Mouse (Mus musculus) T-helper 17 cell (primary cell): ENCODE measurements at regions not wholly inside any gene's neighbourhood (a gene's known extent, or its start where the extent isn't known, plus 50 kb on each side); places are given as distances from the start of the nearest gene placed in this dataset.

Experiments used
- in situ Hi-C, 2 experiments: fragments of 300-600 bp; cut with MboI, MseI; formaldehyde crosslinking; loops; 1 replicate in 1 of 2; 2 replicates in 1 of 2; pipeline ENCODE4 v1.15.1; 2025; ENCODE audit warnings: high pct_unique_total_duplicates in 2 of 2

GRCm38 (mm10) chr12:98337644-98338043 is 69.2 kb downstream of the Gpr65 start:
- in situ Hi-C loops: no loop called here

DNA sequence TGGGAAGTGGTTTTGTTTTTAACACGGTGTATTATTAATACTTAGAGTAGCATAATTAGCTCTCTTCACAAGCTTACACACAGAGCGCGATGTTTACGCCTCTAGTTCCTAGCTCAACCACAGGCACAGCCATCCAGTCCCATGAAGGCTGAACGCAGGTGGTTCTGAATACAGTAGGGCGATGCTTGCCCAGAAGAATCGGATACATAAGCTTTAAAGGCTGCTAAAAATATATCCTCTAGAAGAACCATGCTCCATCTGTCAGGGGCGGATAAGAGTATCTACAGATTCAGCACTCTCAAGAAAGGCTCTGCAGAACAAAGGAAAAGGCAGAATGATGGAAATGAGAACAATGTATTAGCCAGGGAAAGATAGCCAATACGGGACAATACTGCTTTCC is 71.1 kb downstream of the Gpr65 start:
- in situ Hi-C loops: no loop called here

- in situ Hi-C loops: no loop called here
These were observed 73.7 kb downstream of the Gpr65 start for GRCm38 (mm10) chr12:98342158-98342557.

DNA sequence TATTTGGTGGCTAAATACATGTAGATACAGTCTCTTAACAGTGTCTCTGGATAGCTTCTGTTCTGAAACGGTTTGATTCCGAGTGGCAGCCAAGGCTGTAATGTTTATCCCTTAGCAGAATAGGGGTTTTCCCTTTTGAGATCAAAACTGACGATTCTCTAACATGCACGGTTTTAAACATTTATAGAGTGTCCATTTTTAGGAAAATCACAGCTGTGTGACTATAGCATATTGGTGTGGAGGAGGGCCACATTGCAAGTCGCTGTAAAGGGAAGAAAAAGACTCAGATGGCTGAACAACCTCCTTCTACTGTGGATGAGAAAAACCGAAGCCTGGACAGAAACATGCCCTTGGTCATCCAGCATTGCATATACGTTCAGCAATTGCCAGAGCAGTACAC is 75.2 kb downstream of the Gpr65 start:
- in situ Hi-C loops: no loop called here

DNA sequence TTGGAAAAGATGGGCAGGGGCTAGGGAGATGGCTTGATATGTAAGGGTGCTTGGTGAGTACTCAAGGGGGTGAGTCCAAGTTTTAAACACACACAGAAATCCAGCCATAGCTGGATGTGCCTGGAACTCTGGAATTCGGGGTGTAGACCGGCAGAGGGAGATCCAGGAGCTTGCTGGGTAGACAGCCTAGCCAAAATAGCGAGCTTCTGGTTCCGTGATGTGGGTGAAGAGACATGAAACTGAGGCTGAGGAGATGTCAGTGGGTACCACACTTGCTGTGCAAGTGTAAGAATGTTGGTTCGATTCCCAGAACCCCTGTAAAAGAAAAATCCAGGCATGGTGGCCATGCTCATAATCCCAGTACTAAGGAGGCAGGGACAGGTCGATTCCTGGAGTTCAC is 78.6 kb downstream of the Gpr65 start:
- in situ Hi-C loops: loop anchor here (5.0 kb wide), 2 partner anchors 70 to 135 kb away; no protein-coding TSS in a partner anchor

DNA sequence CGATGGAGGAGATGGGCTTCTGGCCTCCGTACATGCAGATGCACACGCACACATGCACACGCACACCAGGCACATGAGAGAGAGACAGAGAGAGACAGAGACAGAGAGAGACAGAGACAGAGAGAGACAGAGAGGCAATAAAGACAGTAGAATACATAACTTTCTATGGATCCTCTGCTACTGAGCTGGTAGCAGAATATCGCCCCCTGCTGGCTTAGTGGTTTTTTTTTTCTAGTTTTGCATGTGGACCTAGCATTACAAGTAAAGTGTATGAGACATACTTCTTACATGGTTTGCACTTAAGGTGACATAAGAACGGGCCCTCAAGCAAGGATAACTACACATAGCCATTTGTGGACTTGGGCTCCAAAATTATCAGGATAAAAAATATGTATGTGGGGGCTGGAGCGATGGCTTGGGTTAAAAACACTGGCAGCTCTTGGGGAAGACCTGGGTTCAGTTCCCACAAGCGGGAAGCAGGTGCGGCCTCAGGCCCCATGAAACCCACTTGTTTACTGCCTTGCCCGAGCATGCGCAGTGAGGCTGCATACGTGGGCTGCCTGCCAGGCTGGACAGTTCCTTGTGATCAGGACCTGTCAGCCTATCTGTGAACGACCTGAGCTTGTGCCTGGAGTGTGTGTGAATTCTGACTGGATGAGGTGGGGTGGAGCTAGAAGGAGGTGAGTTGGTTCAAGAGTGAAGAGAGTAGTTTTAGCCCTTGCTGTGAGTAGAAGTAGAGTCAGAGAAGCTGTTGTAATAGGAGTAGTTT is 79.3 kb downstream of the Gpr65 start:
- in situ Hi-C loops: loop anchor here (5.0 kb wide), 2 partner anchors 70 to 135 kb away; no protein-coding TSS in a partner anchor

- in situ Hi-C loops: loop anchor here (5.0 kb wide), 2 partner anchors 73 to 138 kb away; no protein-coding TSS in a partner anchor
These were observed 81.6 kb downstream of the Gpr65 start for GRCm38 (mm10) chr12:98349864-98350643.

DNA sequence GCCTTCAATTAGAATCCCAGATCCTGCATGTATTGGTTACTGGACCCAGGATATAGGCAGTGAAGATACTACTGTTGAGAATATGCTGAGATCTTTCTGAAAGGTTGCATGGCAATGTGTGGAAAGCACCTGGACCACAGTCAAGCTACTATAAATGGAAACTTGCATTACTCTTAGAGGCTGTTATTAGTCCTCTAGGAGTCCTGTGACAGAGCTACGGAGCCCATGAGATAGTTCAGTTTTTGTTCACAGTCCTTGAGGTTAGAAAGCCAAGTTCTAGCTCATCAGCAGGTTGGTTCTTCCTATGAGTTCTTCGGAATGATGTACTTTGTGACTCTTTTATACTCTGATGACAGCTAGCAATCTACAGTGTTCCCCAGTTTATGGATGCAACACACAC is 84.0 kb downstream of the Gpr65 start:
- in situ Hi-C loops: no loop called here

- in situ Hi-C loops: no loop called here
These were observed 86.1 kb downstream of the Gpr65 start for GRCm38 (mm10) chr12:98354545-98354944.

DNA sequence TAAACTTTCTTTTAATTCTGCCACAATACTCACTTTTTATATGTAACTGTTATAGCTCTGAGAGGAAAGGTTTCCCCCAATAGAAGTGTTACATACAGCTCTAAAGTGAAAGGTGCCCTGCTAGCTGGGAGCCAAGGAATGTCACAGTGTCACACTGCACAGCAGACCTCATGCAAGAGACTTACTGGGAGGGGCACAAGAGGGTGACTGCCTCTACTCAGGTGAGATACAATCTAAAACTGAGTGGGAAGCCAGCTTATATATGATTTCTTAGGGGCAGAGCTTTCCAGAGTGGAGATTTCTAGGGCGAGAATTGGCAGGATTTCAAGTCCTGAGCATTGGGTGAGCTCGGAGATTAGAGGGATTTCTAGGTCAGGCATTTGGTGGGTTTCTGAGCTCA is 99.1 kb downstream of the Gpr65 start:
- in situ Hi-C loops: no loop called here

GRCm38 (mm10) chr12:98370771-98371170 is 102.3 kb downstream of the Gpr65 start:
- in situ Hi-C loops: no loop called here

GRCm38 (mm10) chr12:98375214-98375910 is 106.9 kb downstream of the Gpr65 start:
- in situ Hi-C loops: loop anchor here in 1 of 2 experiments (25.0 kb wide), 1 partner anchor 488 kb away; no protein-coding TSS in a partner anchor
